Mouse (Mus musculus) adrenal gland, postnatal 4 days (tissue): Measurements from ENCODE around the gene Iqcj. TPM values are rescaled to one million over a fixed set of nuclear protein-coding genes. Genes with fewer than 3 reads are reported as not detected.
"Not testable (repeated sequence)": the region's sequence is repeated elsewhere in the genome, so short reads cannot be mapped to it uniquely, and the experiment has no call there.

ENCODE experiments used
- DNase-seq, 2 experiments: peaks; one replicate each; pipeline ENCODE4 v3.0.0; 2021 to 2022; ENCODE audit warnings: low spot score in 2 of 2, mixed read lengths in 2 of 2
- total RNA-seq, 2 experiments: library from RNA; stranded (reverse); gene quantifications; 2 replicates each; pipeline ENCODE4 v1.2.3; 2021

Gene Iqcj
- total RNA-seq, 2 experiments from 2014 or later, result not detected

- DNase-seq, result no peak
These were observed 179.7 kb downstream of the Iqcj start for GRCm38 (mm10) chr3:68071395-68072386.

DNA sequence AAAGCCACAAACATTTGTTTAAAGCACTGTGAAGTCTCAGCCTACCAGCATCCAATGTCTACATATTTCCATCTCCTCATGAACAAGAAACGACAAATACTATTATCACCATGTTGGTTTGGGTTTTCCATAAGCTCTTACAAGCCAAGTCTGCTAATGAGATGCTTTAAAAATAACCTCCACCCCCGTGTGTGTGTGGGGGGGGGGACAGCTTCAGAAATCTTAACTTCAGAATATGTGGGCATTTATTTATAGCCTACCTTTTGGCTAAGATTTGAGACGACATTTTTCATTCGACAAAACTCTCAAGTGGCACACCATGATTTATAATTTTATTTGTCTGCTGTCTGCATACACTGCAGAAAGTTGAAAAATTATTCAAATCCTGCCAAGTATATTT lies 185.4 kb downstream of the Iqcj start:
- DNase-seq, result no peak

DNA sequence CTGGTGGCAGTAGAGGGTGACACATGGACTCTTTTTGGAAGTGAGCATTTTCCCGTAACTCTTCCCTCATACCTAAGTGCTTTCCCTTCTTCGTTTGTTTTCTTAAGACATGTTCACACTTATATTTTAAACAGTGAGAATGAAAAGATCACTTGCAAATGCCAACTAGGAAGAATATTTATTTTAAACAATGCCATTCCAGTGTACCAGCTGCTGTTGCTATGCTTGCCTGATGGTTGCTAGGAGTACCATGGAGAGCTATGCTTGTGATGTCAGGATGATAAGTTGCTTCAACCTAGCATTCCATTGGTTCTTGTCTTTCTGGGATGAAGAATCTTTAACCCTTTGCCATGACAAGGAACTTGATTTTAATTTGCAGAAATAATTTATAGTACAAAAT lies 193.0 kb downstream of the Iqcj start:
- no peak for DNase-seq

- DNase-seq, result no peak
These were observed 200.1 kb downstream of the Iqcj start for GRCm38 (mm10) chr3:68092108-68092507.

- DNase-seq, result no peak
These were observed 204.9 kb downstream of the Iqcj start for GRCm38 (mm10) chr3:68096724-68097431.

DNA sequence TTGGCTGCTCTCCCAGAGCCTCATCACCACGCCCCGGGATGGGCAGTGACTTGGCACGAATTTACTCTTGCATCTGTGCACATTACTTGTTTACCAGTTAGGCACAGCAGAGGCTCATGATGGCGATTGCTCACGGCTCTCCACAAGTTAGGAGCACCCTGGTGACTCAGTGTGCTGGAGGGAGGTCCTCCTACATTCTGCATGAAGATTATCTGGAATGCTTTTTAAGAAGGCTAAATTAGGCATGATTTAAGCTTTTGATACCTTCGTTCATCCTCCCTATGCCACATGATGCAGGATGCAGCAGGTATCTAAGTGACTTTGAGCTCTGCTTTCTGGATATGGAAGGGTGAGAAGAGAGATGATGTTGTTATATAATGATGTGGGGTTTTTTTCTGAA lies 207.5 kb downstream of the Iqcj start:
- DNase-seq, result not testable (repeated sequence)

GRCm38 (mm10) chr3:68101343-68101742 lies 209.3 kb downstream of the Iqcj start:
- no peak for DNase-seq

DNA sequence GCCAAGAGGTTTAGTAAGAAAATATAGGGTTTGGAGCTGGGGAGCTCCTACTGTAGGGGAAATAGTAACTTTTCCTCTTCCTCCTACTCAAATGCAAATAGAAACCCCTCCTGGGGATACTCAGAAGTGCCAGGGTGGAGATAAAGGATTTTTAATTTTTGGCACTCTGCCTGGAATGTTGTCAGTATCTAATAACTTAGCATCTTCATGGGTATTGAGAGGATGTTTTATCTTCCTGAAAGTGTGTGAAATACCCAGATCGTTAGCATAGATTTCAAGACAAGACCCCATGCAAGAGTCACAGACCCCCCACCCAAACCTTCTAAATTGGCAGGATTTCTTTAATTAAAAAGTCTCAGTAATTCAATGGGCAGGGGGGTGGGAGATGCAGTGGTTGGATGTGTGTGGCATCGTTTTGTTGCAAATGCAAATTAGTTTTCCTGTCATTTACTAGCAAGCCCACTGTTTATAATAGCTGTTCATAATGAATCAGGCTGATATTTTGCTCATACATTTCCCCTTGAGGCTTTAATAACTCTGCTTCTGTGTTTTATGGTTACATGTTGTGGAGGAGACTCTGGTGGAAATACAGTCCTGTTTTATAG lies 213.2 kb downstream of the Iqcj start:
- no peak for DNase-seq

Other genes starting within 250 kb of the Iqcj start
- under 1 TPM; 0.31 to 0.59 TPM for gene Iqschfp, start within 50 bp of the Iqcj start, total RNA-seq
- 10 to 100 TPM; 27.5 to 31.2 TPM for gene Schip1, start 172.6 kb downstream of the Iqcj start, total RNA-seq